Mouse (Mus musculus): ENCODE data around the gene Cyp26c1.
A peak's percentile ranks its signal among the peaks of the same experiment; 100 is the strongest.

Cyp26c1 gene

DNA sequence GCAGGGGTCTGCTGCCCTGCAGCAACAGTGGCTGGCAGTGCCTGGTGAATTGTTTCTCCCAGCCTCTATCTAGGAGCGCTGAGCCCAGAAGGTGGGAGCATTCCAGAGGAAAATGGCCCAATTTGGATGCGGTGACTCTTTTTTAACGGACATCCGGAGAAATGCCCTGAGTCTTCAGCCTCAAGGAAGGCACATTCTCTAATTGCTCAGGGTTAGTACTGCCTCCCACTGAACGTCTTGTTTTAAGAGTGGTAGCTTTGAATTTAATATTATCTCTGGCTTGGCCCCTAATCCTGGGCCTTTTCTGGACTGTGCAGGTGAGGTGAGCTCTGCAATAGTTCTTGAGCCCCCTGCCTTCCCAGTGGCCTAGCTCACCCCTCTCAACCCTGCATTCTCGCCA lies at the start of gene Cyp26c1:
Gene Cyp26c1 (plus strand): TSS at position 301 of the 400 bp plus-strand sequence.
- DNase-seq (ENCODE audit: low read depth), result no peak

DNA sequence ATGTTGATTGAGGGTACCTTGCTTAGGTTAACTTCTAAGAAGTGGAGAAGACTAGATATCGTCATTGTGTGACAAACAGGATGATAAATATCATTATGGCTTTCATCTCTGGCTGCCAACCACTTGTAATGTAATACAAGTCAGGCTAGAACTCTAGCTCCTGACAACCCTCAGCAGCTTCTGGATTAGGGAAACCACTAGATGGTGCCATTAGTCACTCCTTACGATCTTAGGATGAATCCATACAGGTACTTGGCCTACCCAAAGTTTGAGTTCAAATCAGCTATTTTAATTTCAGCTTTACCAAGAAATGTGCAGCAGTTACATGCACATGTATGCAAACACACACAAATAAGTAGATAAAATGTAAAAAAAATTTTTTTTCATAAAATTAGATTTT lies 37.4 kb upstream of the Cyp26c1 start:
- no peak for DNase-seq (ENCODE audit: low read depth)

DNA sequence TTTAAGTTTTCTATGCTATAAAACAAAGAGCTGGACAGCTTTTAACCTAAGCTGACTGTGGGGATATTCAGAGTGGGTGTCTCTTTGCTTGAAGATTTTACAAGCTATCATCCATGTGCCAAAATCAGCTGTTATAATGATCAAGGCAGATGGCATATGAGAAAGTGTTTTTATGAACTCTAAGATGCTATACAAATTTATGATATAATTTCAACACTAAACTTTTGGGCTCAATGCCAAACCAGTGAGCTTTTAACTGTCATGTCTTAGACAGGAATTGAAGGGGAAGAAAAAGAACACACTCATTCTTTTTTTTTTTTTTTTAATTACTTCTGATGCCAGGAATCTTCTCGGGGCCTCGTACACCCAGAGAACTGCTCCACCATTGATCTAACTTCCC lies 34.9 kb upstream of the Cyp26c1 start:
- DNase-seq (ENCODE audit: low read depth), result no peak

DNA sequence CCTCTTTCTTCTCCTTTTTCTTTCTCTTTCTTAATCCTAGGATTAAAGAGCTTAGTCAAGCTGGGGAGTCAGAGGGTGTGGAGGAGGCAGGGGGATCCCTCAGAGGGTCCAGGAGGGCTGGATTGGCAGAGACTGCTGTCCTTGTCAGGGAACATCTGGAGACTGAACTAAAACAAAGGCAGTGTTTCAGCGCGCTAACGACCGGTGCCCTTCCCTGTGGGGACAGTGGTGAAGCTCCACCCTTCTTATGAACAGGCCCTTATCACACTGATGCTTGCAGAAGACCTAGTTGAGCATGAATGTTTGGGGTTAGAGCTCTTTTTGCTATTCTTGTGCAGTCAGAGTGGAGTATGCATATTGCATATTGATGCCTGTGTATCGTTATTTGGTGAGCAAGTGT lies 31.4 kb upstream of the Cyp26c1 start:
- no peak for DNase-seq (ENCODE audit: low read depth)

DNA sequence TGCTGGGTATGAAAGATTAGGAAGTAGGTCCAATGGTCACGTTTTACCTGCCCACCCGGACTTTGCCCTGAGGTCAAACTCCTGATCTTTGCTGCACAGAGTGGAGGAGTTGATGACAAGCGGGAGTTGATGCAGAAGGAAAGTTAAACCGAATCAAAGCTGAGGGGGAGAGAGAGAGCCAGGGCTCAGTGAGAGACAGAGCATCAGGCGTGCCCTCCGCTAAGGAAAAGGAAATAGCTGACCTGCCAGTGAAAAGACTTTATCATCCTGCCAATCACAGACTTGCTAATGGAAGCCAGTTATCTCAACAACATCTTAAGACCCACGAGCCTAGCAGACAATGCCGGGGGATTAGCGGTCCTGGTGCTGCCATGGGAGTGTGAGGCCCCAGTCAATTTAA lies 28.9 kb upstream of the Cyp26c1 start:
- DNase-seq (ENCODE audit: low read depth), result no peak

DNA sequence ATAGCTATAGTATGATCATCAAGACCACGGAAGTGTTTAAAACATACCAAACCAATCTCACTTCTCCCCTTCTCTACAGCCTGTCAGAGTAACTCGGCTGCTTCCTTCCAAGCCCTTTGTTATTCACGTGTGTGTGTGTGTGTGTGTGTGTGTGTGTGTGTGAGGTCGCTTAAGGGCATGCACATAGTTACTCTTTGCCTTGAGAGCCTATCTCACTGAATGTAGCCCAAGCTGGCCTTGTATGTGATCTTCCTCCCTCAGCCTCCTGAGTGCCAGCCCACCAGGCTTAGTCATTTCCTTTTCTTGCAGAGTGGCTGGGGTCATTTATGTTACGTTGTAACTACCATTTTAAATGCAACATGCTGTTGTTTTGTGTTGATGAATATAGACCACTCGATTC lies 20.1 kb upstream of the Cyp26c1 start:
- no peak for DNase-seq (ENCODE audit: low read depth)

DNA sequence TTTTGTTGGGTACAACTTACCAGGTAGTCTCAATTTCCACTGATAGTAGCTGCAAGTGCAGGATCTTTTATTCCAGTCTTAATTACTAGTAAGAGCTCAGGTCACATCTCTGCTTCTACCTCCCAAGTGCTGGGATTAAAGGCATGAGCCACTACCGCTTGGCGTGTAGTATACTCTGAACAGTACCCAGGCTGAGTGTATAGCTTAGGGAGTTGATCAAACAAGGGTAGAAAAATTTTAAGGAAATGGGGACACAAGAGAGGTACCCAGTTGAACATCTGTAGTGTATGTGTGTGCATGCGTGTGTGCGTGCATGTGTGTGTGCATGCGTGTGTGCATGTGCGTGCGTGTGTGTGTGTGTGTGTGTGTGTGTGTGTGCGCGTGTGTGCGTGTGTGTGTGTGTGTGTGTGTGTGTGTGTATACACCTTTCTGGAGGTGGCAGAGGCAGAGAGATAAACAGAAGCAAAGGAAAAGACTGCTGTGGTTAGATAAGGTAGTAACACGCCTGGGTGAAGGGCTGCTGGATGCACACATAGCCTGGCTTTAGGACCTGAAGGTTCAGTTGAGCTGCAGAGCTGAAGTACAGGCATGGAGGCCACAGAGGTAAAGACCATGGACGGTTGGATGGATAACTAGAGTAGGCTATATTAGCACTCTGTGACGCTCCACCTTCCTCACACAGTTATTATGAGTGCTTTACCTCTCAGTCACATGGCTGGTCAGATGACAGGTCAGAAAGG lies 17.4 kb upstream of the Cyp26c1 start:
- DNase-seq (ENCODE audit: low read depth), result no peak

DNA sequence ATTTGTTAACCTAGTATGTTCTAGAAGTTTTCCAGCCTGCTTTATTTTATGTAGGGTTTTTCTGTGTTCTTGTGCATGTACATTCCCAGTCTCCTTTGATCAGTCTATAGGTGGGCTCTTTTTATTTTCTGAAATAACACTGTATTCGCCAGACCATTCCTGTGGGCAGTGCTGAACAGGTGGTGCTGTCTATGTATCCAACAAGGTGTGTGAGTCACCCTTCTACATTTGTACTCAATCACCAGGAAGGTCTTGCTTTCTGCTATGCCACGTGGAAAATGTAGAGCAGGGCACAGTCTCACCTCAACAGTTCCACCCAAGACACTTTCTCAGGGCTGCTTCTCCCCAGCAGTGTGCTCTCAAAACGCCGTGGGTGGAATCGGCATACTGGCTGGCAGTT lies 16.7 kb upstream of the Cyp26c1 start:
- DNase-seq (ENCODE audit: low read depth), result no peak

DNA sequence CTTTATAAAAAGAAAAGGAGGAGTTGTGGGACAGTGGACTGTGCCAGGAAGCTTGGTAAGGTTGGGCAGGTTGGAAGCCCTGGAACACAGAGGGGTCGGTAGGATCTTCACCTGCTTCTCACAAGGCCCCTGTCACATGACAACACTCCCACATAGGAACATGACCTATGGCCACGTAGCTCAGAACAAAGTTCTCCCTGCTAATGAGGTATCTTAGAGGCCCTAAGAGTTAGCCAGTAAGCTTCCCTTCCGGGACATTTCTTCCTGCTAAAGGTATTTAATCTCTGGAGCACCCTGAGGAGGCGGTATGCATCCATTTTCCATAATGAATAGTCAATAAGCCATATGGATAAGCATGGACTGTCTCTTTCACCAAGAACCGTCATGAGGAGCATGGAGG lies 15.9 kb upstream of the Cyp26c1 start:
- DNase-seq (ENCODE audit: low read depth), result no peak

DNA sequence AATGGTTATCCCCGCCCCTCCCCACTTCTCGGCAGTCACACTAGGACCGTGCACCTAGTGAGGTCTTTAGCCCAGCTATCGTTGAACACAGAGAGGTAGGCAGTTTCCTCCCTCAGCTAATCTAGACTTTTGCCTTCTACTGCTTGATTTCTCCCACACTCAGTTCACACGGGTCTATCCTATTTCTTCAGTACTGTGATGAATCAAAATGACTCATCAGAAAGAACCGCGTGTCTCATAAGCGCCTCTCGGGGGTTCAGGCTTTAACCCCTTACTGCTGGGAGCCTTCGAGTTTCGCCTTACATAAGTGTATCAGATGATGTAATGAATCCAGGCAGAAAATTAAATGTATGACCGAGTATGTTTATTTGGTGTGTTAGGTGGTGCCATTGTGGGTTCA lies 12.0 kb upstream of the Cyp26c1 start:
- peak; percentile 29 for DNase-seq (ENCODE audit: low read depth)

DNA sequence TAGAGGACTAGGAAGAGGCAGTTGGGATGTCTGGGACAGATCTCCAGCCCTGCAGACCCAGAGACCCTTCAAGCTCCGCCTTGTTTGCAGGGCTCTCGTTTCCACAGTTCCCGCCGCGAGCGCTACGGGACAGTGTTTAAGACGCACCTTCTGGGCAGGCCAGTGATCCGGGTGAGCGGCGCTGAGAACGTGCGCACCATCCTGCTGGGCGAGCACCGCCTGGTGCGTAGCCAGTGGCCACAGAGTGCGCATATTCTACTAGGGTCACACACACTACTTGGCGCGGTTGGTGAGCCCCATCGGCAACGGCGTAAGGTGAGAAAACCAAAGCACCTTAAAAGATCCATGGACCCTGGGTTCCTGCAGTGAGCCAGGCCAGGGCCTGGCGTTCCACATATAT lies 966 bp downstream of the Cyp26c1 start:
- DNase-seq (ENCODE audit: low read depth), result no peak

DNA sequence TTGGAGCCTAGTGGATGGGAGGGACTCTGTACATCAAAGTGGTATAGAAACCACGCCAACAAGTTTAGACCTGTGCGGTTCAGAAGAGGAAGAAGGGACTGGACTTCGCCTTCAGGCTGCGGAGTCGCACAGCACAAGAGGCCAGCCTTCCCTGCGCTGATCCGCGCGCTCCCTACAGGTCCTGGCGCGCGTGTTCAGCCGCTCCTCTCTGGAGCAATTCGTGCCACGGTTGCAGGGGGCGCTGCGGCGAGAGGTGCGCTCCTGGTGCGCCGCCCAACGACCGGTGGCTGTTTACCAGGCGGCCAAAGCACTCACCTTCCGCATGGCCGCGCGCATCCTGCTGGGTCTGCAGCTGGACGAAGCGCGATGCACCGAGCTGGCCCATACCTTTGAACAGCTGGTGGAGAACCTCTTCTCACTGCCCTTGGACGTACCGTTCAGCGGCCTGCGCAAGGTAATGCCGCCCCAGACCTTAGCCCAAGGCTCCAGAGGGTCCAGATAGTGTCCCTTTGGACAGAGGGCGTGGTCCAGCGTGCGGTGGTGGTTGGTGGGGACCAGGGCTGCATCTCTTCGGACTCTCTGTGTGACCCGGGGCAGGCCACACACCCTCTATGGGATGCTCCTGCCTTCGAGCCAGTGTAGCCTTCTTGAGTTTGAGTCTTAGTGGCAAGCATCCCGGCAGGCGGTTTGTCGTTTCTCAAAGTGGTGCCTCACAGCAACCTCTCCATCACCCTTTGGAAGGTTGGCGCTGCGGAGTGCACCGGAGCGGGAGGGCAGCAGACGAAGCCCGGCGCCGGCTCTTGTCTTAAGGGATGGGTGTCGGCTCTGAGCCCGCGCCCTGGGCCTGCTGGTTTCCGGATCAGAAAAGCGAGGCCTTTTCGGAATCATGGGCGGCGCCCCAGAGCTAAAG lies 1.8 kb downstream of the Cyp26c1 start:
- DNase-seq (ENCODE audit: low read depth), result no peak

DNA sequence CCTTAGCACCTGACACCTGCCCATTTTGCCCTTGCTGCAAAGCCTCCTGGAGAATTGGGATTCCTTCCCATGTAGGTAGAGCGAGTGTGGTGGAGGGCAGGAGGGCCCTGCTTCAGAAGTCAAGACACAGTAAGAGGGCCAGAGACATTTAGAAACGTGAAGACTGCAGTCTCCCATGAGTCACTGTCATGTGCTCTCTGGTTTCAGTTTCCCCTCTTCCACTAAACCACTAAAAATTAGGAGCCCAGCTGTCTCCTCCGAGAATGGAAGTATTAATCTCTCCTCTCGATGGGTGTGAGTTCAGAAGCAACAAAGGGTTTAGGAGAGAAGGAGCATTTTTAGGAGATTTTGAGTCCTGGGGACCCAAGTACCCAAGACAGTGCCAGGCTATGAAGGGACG lies 4.1 kb downstream of the Cyp26c1 start:
- no peak for DNase-seq (ENCODE audit: low read depth)

DNA sequence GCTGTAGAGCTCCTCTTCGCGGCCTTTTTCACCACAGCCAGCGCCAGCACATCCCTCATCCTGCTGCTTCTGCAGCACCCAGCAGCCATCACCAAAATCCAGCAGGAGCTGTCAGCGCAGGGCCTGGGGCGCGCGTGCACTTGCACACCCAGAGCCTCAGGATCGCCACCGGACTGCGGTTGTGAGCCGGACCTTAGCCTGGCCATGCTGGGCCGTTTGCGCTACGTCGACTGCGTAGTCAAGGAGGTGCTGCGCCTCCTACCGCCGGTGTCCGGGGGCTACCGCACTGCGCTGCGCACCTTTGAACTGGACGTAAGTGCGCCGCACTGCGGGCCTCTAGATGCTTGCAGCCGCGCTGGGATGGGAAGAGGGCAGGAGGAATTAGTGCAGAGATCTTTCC lies 5.3 kb downstream of the Cyp26c1 start:
- no peak for DNase-seq (ENCODE audit: low read depth)

DNA sequence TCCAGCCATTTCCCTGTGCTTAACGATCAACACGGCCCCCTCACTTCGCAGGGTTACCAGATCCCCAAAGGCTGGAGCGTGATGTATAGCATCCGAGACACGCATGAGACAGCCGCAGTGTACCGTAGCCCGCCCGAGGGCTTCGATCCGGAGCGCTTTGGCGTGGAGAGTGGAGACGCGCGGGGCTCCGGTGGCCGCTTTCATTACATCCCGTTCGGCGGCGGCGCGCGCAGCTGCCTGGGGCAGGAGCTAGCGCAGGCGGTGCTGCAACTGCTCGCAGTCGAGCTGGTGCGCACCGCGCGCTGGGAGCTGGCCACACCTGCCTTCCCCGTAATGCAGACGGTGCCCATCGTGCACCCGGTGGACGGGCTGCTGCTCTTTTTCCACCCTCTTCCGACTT lies 7.5 kb downstream of the Cyp26c1 start:
- no peak for DNase-seq (ENCODE audit: low read depth)

DNA sequence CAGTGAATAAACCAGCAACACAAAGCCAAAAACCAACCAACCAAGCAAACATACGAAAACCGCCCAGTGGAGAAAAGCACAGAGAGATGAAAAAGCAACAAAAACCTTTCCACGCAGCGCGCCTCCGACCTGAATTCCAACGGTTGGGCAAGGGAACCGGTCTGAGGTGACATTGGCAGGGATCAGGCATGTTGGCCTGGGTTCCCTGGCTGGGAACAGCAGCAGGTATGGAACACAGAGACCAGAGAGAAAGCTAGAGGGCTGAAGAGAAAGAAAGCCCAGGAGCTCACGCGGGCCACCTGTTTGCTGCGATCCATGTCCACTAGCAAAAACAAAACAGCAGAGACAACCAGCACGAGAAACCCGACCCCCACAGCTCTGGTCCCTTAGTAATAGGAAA lies 9.8 kb downstream of the Cyp26c1 start:
- DNase-seq (ENCODE audit: low read depth), result no peak

DNA sequence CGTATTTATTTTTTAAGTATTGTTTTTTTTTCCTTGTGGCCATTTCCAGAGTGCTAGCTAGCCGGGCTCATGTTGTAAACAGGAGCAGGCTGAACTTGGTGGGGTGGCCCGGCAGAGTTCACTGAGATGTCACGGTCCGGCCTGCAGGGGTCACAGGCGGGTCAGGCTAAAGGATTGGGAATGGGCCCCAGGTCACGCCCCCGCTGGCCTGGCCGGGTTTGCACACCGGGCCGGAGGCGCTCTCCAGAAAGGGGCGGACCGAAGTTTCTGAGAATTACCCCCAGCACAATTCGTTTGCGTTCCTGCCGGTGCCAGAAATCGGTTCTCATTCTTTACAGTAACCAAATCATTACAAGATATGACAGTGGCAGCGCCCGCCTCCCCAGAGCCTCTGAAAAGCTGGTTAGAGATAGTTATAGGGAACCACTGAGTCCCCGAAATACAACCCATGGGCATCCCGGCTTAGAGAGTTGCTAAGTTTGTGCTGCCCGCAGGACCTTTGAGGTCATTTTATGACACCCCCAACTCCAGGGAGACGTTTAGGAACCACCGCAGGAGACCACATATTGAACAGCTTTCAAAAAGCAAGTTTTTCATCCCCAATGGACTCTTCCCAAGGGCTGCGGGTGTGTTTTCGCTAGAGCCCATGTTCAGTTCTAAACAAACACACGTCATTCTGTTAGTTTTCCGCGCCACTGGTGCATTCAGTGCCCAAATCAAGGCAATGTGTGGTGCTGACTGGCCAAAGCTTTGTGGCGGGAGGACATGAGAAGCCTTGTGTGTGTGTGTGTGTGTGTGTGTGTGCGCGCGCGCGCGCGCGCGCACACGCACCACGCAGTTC lies 10.6 kb downstream of the Cyp26c1 start:
- no peak for DNase-seq (ENCODE audit: low read depth)

DNA sequence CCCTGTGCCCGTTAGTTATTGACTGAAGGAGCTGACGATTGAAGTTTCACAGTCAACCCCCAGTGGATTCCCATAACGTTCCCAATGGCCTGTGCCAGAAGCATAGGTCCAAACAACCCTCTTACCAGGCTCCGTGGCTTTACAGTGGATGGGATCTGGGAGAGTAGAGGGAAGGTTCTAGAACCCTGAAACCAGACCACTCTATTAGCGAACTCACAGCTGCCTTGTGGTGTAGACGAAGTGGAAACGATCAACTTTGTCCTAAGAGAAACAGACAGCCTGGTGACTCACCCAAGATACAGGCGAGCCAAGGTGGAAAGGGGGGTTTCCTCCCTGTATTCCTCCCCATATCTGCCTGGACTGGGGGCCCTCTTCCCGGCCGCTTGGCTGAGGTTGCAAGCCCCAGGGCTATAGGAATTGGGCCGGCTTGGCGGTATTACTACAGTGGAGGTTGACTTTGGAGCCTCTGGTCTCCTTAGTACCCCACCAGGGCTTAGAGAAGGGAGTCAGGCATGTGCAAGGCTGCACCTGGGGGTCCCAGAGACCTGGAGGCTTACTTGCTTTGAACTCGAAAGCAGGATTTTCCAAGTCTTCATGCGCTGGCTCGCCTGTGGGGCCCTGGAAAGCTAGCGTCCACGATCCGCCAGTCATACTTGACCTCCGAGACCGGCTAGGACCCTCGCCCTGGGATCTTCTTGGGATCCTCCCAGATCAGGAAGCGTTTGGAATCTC lies 11.4 kb downstream of the Cyp26c1 start:
- no peak for DNase-seq (ENCODE audit: low read depth)

DNA sequence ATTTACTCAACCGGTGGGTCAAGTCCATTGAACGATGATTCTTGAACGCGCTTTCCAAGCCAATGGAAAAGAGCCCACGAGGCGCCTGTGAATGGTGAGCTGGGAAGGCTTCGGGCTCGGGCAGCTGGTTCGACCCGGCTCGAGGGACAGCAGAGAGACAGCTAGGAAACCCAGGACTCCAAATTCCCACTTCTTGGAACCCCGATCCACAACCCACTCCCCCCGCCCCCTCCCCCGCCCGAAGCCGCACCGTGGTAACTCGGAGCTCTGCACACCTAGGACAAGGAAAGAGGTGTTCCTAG lies 11.9 kb downstream of the Cyp26c1 start:
- no peak for DNase-seq (ENCODE audit: low read depth)

DNA sequence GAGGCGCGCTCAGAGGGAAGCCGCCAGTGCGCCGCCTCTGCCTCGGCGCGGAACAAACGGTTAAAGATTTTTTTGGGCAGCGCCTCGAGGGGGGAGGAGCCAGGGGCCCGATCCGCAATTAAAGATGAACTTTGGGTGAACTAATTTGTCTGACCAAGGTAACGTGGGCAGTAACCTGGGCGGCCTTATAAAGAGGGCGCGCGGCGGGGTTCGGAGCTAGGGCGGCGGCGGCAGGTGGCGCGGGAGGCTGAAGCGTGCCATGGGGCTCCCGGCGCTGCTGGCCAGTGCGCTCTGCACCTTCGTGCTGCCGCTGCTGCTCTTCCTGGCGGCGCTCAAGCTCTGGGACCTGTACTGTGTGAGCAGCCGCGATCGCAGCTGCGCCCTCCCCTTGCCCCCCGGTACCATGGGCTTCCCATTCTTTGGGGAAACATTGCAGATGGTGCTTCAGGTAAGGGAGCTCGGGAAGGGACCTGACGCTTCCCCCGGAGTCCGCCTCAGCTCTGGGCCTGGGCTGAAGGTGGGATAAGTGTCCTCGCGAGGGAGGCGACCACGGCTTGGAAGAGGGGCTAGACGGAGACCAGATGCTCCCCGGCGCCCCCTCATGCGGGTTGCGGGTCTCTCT lies 12.4 kb downstream of the Cyp26c1 start, which contains the start of gene Cyp26a1:
Gene Cyp26a1 (plus strand): TSS at position 148 of the 622 bp plus-strand sequence.
- DNase-seq (ENCODE audit: low read depth), result no peak
